Mouse (Mus musculus) embryonic facial prominence, embryonic 14.5 days (tissue): ENCODE data around the gene 4930519P11Rik. TPM values are rescaled to one million over a fixed set of nuclear protein-coding genes. Genes with fewer than 3 reads are reported as not detected.

ENCODE experiments used
- ATAC-seq: fragments of 200-750 bp; cut with Nextera tagmentation; 2 replicates; pipeline ENCODE4 v1.8.0; 2017; ENCODE audit warnings: low read depth, moderate number of reproducible peaks, moderate TSS enrichment
- DNase-seq: peaks from one replicate; pipeline ENCODE4 v3.0.0-alpha.2; 2015; ENCODE audit warnings: low spot score
- H3K27ac ChIP-seq: fragments of 300-500 bp; sonication (generic); replicated peaks from 2 replicates; pipeline ENCODE4 v1.5.1; 2014; ENCODE audit warnings: low read depth, mild to moderate bottlenecking, low read length, moderate library complexity
- H3K27me3 ChIP-seq: fragments of 300-500 bp; sonication (generic); replicated peaks from 2 replicates; pipeline ENCODE4 v1.6.1; 2014; ENCODE audit warnings: low read length; ENCODE audit not compliant: control insufficient read depth, insufficient read depth
- H3K36me3 ChIP-seq: fragments of 300-500 bp; sonication (generic); 2 replicates; pipeline ENCODE4 v1.6.1; 2014; ENCODE audit warnings: low read length, mixed read lengths; ENCODE audit not compliant: control insufficient read depth, insufficient read depth
- H3K4me1 ChIP-seq: fragments of 300-500 bp; sonication (generic); 2 replicates; pipeline ENCODE4 v1.6.1; 2014; ENCODE audit warnings: antibody characterized with exemption, low read length; ENCODE audit not compliant: control insufficient read depth, insufficient read depth
- H3K4me2 ChIP-seq: fragments of 300-500 bp; sonication (generic); 2 replicates; pipeline ENCODE4 v1.6.1; 2014; ENCODE audit warnings: low read depth, mild to moderate bottlenecking, low read length, moderate library complexity, mixed read lengths
- H3K4me3 ChIP-seq: fragments of 300-500 bp; sonication (generic); 2 replicates; pipeline ENCODE4 v1.5.1; 2014; ENCODE audit warnings: low read depth, mild to moderate bottlenecking, low read length
- H3K9ac ChIP-seq: fragments of 300-500 bp; sonication (generic); 2 replicates; pipeline ENCODE4 v1.6.1; 2014; ENCODE audit warnings: low read depth, mild to moderate bottlenecking, low read length, moderate library complexity, mixed read lengths
- H3K9me3 ChIP-seq: fragments of 300-500 bp; sonication (generic); 2 replicates; pipeline ENCODE4 v1.6.1; 2016; ENCODE audit warnings: low read length; ENCODE audit not compliant: control insufficient read depth
- WGBS: fragments of 180-500 bp; shearing (Covaris S2); extraction: QIAGEN DNeasy Blood & Tissue Kit; methylation state at CpG from one replicate; pipeline ENCODE4 v1.1.7; 2014; 5-methylcytosine and 5-hydroxymethylcytosine counted together
- polyA plus RNA-seq: library from polyadenylated mRNA; unstranded; fragments of >200 nt; fragmentation: Nextera tagmentation; extraction: Ambion mirVana; gene quantifications from 2 replicates; pipeline ENCODE4 v1.2.1, GENCODE M21; 2014

4930519P11Rik gene
- polyA plus RNA-seq, 1 experiment from 2014 or later: not detected

- Histone ChIP-seq H3K27me3 (no peaks in the 10 kb centered on the region), H3K36me3 (peaks cover 40% of the 10 kb centered on the region), H3K9ac (no peak overlapping the region), H3K9me3 (no peaks in the 10 kb centered on the region), H3K4me2 (no peak overlapping the region), H3K4me1 (peaks cover 21% of the 10 kb centered on the region), H3K4me3 (no peak overlapping the region), H3K27ac (no peak overlapping the region)
- DNase-seq: peak; percentile 43
- whole genome bisulfite sequencing: 83% methylated on average over 15 of the region's 22 CpGs
- ATAC-seq: no peak
Observed at GRCm38 (mm10) chr2:154563612-154564170, 49.5 kb downstream of the 4930519P11Rik start.

Other genes with a start within 250 kb of the 4930519P11Rik start
- 16.4 and 24.1 TPM in 2 replicates for gene Cdk5rap1, start 240.4 kb downstream of the 4930519P11Rik start, polyA plus RNA-seq
- gene Snta1, start 205.3 kb downstream of the 4930519P11Rik start, polyA plus RNA-seq: 8.6 and 10.4 TPM in 2 replicates
- gene Cbfa2t2, start 177.0 kb downstream of the 4930519P11Rik start, polyA plus RNA-seq: 31.3 and 31.5 TPM in 2 replicates
- 0.63 and 0.78 TPM in 2 replicates for gene 1700003F12Rik, start 66.4 kb downstream of the 4930519P11Rik start, polyA plus RNA-seq
- gene Actl10, start 61.7 kb downstream of the 4930519P11Rik start, polyA plus RNA-seq: not detected in 2 replicates
- gene Necab3, start 54.5 kb downstream of the 4930519P11Rik start, polyA plus RNA-seq: 2.4 and 3.9 TPM in 2 replicates
- gene E2f1, start 43.5 kb downstream of the 4930519P11Rik start, polyA plus RNA-seq: 8.8 and 10.5 TPM in 2 replicates
- 24.1 and 26.9 TPM in 2 replicates for gene Pxmp4, start 9.7 kb downstream of the 4930519P11Rik start, polyA plus RNA-seq
- gene Zfp341, start 140 bp downstream of the 4930519P11Rik start, polyA plus RNA-seq: 1.2 TPM in 2 replicates
- 21.2 and 21.9 TPM in 2 replicates for gene Chmp4b, start 38.3 kb upstream of the 4930519P11Rik start, polyA plus RNA-seq
- gene Gm14214, start 156.6 kb upstream of the 4930519P11Rik start, polyA plus RNA-seq: not detected in 2 replicates
- gene Raly, start 177.7 kb upstream of the 4930519P11Rik start, polyA plus RNA-seq: 54.5 and 72.8 TPM in 2 replicates
- gene a, start 178.0 kb upstream of the 4930519P11Rik start, polyA plus RNA-seq: 5.3 and 6.0 TPM in 2 replicates